Mouse (Mus musculus): ENCODE measurements around the gene Gm20708.

DNA sequence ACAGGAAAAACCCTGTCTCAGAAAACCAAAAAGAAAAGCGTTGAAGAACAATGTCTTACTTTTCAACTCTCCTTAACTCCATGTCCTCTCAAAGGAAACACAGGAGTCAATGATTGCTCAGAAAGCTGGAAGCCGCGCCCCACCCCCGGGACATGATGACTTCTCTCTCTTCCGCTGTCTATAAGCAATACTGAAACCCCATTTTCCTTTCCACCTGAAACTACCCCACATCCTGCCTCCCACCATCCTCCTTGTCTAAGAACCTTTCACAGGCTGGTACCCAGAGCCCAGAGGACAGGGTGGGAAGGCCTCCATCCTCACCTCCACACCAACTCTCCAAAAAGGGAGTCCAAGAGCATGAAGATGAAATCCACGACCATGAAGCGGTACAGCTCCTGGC is 37.1 kb upstream of the Gm20708 start:
- TF ChIP-seq CHD2 (IDR thresholded peaks at IDR 0.05; ENCODE audit: low read depth, low read length) (no peak), HCFC1 (IDR thresholded peaks at IDR 0.05; ENCODE audit: borderline replicate concordance, insufficient read depth, low read length) (no peak), ZNF384 (IDR thresholded peaks at IDR 0.05; ENCODE audit: low read depth, low read length) (no peak), ZC3H11A (IDR thresholded peaks at IDR 0.05; ENCODE audit: borderline replicate concordance, low read depth, low read length) (no peak), MAFK (IDR thresholded peaks at IDR 0.05; ENCODE audit: insufficient read depth, low read depth, low read length) (no peak)

Measured in ES-E14 (cell line).